Mouse (Mus musculus) forebrain, embryonic 10.5 days (tissue): ENCODE results near the gene Ccdc184. TPM values are rescaled to one million over a fixed set of nuclear protein-coding genes. Genes with fewer than 3 reads are reported as not detected.

Experiments used
- DNase-seq: peaks from one replicate; pipeline ENCODE4 v3.0.0-alpha.2; 2017; ENCODE audit warnings: low spot score; ENCODE audit errors: extremely low spot score
- H3K27ac ChIP-seq: fragments of 300-500 bp; sonication (generic); 2 replicates; pipeline ENCODE4 v1.5.1; 2016; ENCODE audit warnings: mild to moderate bottlenecking
- H3K27me3 ChIP-seq: fragments of 300-500 bp; sonication (generic); 2 replicates; pipeline ENCODE4 v1.6.1; 2016; ENCODE audit warnings: mild to moderate bottlenecking; ENCODE audit not compliant: poor library complexity, severe bottlenecking
- H3K36me3 ChIP-seq: fragments of 300-500 bp; sonication (generic); replicated peaks from 2 replicates; pipeline ENCODE4 v1.6.1; 2016; ENCODE audit warnings: mild to moderate bottlenecking, moderate library complexity
- H3K4me1 ChIP-seq: fragments of 300-500 bp; sonication (generic); 2 replicates; pipeline ENCODE4 v1.6.1; 2016
- H3K4me3 ChIP-seq: fragments of 300-500 bp; sonication (generic); 2 replicates; pipeline ENCODE4 v1.5.1; 2016; ENCODE audit warnings: mild to moderate bottlenecking, moderate library complexity
- H3K9me3 ChIP-seq: fragments of 300-500 bp; sonication (generic); 2 replicates; pipeline ENCODE4 v1.6.1; 2016; ENCODE audit warnings: mild to moderate bottlenecking, moderate library complexity
- WGBS: fragments of 180-500 bp; shearing (Covaris S2); methylation state at CpG from one replicate; pipeline ENCODE4 v1.1.7; 2016; 5-methylcytosine and 5-hydroxymethylcytosine counted together
- polyA plus RNA-seq: library from polyadenylated mRNA; unstranded; fragments of >200 nt; fragmentation: Nextera tagmentation; extraction: Ambion mirVana; gene quantifications from 2 replicates; pipeline ENCODE4 v1.2.1, GENCODE M21; 2016

The Ccdc184 gene
- polyA plus RNA-seq, 1 experiment from 2014 or later, result 4.4 TPM

- 80% methylated on average over 4 of the region's 4 CpGs for whole genome bisulfite sequencing
- no peak for DNase-seq
- H3K4me3 ChIP-seq, result no peak overlapping the region
- peaks cover 11% of the 10 kb centered on the region for H3K27me3 ChIP-seq
- no peak overlapping the region for H3K27ac ChIP-seq
- H3K9me3 ChIP-seq, result no peaks in the 10 kb centered on the region
- H3K36me3 ChIP-seq, result no peaks in the 10 kb centered on the region
- peaks cover 19% of the 10 kb centered on the region for H3K4me1 ChIP-seq
These were observed 17.5 kb downstream of the Ccdc184 start for GRCm38 (mm10) chr15:98184456-98184855.

GRCm38 (mm10) chr15:98195442-98195841 is 28.5 kb downstream of the Ccdc184 start, which contains the start of gene Olfr288:
Olfr288 (minus strand) TSS chr15:98195542.
- DNase-seq, result no peak
- Histone ChIP-seq H3K9me3 (no peaks in the 10 kb centered on the region), H3K27me3 (no peaks in the 10 kb centered on the region), H3K27ac (no peak within 1 kb of the TSS), H3K4me3 (no peak within 1 kb of the TSS), H3K4me1 (no peaks in the 10 kb centered on the region), H3K36me3 (no peaks in the 10 kb centered on the region)
- WGBS, result 75% methylated on average over 3 of the region's 3 CpGs

- DNase-seq, result no peak
- Histone ChIP-seq H3K4me3 (no peak overlapping the region), H3K9me3 (no peaks in the 10 kb centered on the region), H3K27me3 (no peaks in the 10 kb centered on the region), H3K36me3 (no peaks in the 10 kb centered on the region), H3K27ac (no peak overlapping the region), H3K4me1 (no peaks in the 10 kb centered on the region)
- WGBS, result 87% methylated on average over 7 of the region's 7 CpGs
These were observed 42.7 kb downstream of the Ccdc184 start for GRCm38 (mm10) chr15:98209676-98210075.

GRCm38 (mm10) chr15:98213336-98213870 is 46.4 kb downstream of the Ccdc184 start:
- Histone ChIP-seq H3K27ac (no peak overlapping the region), H3K4me3 (no peak overlapping the region), H3K27me3 (no peaks in the 10 kb centered on the region), H3K4me1 (no peaks in the 10 kb centered on the region), H3K36me3 (no peaks in the 10 kb centered on the region), H3K9me3 (no peaks in the 10 kb centered on the region)
- WGBS, result 86% methylated on average over 5 of the region's 5 CpGs
- DNase-seq, result no peak

GRCm38 (mm10) chr15:98214130-98214529 is 47.2 kb downstream of the Ccdc184 start:
- Histone ChIP-seq H3K36me3 (no peaks in the 10 kb centered on the region), H3K4me1 (no peaks in the 10 kb centered on the region), H3K27ac (no peak overlapping the region), H3K4me3 (no peak overlapping the region), H3K9me3 (no peaks in the 10 kb centered on the region), H3K27me3 (no peaks in the 10 kb centered on the region)
- WGBS, result 78% methylated on average over 5 of the region's 5 CpGs
- DNase-seq, result no peak

Other genes with a start within 250 kb of the Ccdc184 start
- 39.2 and 43.2 TPM in 2 replicates for gene Tmem106c, start 203.0 kb upstream of the Ccdc184 start, polyA plus RNA-seq
- 183 and 190 TPM in 2 replicates for gene Col2a1, start 162.5 kb upstream of the Ccdc184 start, polyA plus RNA-seq
- 37.8 and 38.2 TPM in 2 replicates for gene Pfkm, start 74.6 kb upstream of the Ccdc184 start, polyA plus RNA-seq
- 48.9 and 49.4 TPM in 2 replicates for gene Senp1, start 73.4 kb upstream of the Ccdc184 start, polyA plus RNA-seq
- gene Asb8, start 1.5 kb upstream of the Ccdc184 start, polyA plus RNA-seq, result 40.7 and 40.8 TPM in 2 replicates
- gene Olfr288, start 28.4 kb downstream of the Ccdc184 start, polyA plus RNA-seq, result not detected in 2 replicates
- not detected in 2 replicates for gene Gm44579, start 53.8 kb downstream of the Ccdc184 start, polyA plus RNA-seq
- not detected in 2 replicates for gene Olfr287, start 53.9 kb downstream of the Ccdc184 start, polyA plus RNA-seq
- gene Olfr286, start 67.3 kb downstream of the Ccdc184 start, polyA plus RNA-seq, result not detected in 2 replicates
- not detected in 2 replicates for gene H1fnt, start 90.1 kb downstream of the Ccdc184 start, polyA plus RNA-seq
- 0.47 and 0.58 TPM in 2 replicates for gene Zfp641, start 129.0 kb downstream of the Ccdc184 start, polyA plus RNA-seq
- gene Olfr285, start 150.2 kb downstream of the Ccdc184 start, polyA plus RNA-seq, result not detected in 2 replicates
- gene Olfr284, start 173.8 kb downstream of the Ccdc184 start, polyA plus RNA-seq, result not detected in 2 replicates
- gene Olfr283, start 213.8 kb downstream of the Ccdc184 start, polyA plus RNA-seq, result not detected in 2 replicates